Mouse (Mus musculus): ENCODE results near the gene Gstt1.

Gene Gstt1

DNA sequence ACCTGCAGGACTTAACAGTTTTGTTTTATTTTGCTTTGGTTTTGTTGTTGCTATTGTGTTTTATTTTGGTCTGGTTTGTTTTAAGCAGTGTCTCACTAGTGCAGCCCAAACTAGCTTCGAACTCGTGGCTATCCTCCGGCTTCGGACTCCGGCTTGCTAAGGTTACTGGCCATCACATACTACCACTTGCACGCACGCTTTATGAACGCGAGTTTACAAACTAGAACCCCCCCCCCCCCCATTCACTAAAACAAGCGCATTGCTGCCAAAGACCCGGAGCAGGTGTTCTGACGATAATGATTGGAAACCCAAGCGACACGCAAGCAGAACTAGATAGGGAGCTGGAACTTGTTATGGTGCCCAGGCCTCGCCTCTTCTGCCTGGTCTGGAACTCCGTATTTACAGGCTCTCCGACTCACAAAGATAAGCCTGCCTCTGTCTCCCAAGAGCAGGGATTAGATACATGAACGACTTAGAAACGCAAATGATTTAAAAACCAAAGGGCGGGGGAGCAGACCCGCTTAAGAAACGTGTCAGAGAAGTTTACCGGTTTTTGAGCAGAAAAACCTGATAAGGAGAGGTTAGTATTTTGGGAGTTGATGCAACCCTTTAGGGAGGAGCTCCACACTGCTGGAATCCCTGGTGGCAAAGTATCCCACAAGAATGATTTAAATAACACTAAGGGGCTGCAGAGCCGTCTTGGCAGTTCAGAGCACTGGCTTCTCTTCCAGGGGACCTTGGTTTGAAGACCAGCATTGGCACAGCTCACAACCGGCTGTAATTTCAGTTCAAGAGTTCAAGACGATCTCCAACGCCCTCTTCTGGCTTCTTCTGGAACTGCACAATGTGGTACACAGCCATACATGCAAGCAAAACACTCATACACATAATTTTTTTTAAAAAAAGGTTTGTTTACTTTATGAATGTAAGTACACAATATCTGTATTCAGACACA is 33.6 kb downstream of the Gstt1 start:
- peak; percentile 76 to 82 for DNase-seq (ENCODE audit: low spot score in 2 of 2)

DNA sequence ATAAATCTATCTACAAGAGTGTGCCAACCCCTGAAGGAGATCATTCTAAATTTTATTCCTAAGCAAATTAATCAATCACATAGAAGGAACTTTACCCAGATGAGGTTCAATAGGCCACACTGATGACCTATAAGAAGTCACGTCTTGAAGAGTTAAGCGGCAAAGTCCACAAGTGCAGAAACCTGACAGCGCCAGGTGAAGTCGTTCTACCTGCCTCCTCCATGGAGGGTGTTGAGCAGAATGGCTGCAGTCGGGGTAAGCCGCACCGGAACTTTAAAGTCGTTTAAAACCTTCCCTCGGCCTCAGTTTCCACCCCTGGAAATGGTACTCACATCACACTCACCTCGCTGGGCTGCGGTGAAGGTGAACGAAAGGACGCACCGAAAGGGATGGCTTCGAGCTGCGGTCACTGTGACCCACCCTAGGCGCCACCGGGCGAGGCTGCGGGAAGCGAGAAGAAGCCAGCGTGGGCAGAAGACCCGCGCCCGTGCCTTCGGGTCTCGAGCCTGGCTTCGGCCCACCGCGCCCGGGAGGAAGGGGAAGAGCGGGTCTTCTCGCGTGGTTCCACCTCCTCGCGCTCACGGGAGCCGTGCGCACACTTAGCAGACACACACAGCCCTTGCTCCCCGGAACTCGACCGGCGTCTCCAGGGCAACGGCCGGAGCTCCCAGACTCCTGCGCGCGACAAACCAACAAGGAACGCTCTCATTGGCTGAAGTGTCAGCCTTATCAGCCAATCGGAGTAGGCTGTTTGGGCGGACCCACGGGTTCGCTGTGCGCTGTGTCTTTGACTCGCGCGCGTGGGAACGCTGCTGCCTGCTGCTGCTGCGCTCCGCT is 34.5 kb downstream of the Gstt1 start, which contains the start of gene Cabin1:
TSS of gene Cabin1 (minus strand) at position 660 of the 837 bp plus-strand sequence.
- DNase-seq (ENCODE audit: low spot score in 2 of 2), result peak; percentile 97 to 98

DNA sequence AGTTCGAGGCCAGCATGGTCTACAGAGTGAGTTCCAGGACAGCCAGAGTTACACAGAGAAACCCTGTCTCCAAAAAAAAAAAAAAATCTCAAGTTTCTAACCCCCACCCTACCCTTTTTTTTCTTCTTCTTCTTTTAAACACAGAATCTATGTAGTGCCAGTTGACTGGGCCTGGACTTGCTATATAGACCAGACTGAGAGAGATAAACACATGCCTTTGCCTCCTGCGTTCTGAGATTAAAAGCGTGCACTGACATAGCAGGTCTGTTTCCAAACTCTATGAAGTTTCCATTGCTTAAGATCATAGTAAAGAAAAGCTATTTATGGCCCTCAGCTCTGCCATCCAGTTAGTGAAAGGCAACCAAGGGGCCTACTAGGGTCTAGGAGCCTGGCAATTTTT is 36.0 kb downstream of the Gstt1 start:
- no peak for DNase-seq (ENCODE audit: low spot score in 2 of 2)

DNA sequence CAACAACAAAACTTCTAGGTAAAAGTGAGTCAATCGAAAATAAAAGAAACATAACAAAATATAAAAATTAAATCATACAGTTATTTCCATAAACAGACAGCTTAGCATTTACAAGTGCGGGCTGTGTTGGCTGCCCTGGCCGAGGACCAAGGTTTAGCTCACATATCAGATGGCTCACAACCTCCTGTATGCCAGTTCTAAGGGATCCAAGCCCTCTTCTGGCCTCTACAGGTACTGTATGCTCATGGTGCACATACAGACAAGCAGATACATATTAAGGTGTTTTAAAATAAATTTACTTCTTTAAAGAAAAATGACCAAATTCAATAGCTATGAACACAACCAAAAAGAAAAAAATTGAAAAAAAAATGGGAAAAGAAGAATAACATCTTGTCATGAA is 38.1 kb downstream of the Gstt1 start:
- peak in 1 of 2 experiments; percentile 6 for DNase-seq (ENCODE audit: low spot score in 2 of 2)

DNA sequence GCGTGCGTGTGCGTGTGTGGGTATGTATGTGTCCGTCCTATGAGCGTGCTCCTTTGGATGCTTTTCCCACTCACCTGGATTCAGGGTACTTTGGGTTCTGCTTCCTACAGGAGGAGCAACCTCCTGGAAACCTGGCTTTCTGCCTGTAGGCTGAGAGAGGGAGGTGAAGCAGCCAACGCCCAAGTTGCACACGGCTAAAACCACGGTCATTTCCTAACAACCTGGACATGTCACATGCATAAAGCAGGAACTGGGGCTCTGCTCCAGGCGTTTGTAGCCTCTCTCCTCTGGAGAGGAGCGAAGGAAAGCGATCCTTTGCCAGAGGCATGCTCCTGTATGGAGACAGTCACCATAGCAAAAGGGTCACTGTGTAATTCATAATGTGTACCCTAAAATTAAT is 41.7 kb downstream of the Gstt1 start:
- no peak for DNase-seq (ENCODE audit: low spot score in 2 of 2)

DNA sequence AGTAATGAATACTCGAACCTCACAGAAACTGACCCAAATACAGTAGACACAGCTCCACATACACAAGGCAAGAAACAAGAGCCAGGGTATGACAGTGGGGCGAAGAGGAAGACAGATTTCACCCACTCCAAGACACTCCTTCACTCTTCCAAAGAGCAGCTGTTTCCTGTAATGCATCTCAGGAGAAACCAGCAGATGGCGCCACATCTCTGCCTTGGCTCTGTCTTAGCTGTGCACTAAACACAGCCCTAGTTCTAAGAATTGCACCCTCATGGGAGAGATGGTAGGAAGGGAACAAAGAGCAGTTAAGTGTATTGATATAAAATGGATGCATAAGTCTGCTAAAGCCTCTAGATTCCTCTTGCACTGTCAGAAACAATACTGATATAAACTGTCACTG is 54.4 kb downstream of the Gstt1 start:
- peak; percentile 57 to 77 for DNase-seq (ENCODE audit: low spot score in 2 of 2)

DNA sequence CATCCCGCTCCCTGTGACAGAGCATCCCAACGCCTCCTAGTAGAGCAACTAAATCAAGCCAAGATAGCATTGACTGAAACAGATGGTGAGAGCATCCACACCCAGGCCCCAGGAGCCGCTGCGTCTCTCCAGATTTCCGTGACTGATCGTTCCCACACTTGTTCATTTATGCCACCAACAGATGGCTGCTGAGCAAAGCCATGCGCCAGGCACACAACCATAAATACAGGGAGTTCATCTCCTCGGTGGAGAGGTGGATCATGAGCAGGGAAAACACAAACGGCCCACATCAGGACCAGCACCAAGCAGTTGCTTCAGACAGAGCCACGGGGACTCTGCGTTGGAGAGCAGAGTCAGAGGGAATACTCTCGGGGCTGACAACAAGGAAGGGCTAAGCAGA is 55.0 kb downstream of the Gstt1 start:
- DNase-seq (ENCODE audit: low spot score in 2 of 2), result no peak

DNA sequence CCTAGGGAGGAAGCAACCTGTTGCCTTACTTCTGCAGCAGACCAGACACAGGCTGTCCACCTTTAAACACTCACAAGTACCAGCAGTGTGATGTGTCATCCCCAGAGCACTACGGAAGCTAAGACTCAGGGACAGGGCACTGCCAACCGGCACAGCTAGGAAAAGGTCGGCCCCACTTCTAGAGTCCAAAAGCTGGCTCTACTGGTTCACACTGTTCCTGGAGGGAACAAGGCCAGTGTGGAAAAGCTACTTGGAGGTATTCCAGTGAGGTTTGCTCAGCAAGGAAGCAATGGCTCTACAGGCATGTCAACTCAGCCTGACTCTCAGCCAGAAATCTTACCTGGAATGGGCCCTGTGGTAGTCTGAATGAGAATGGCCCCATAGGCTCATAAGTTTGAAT is 57.5 kb downstream of the Gstt1 start:
- DNase-seq (ENCODE audit: low spot score in 2 of 2), result no peak
